Mouse (Mus musculus): ENCODE data around the gene 1700030J22Rik. TPM values are rescaled to one million over a fixed set of nuclear protein-coding genes. Genes with fewer than 3 reads are reported as not detected.

Gene 1700030J22Rik
- polyA plus RNA-seq, 1 experiment, result not detected

GRCm38 (mm10) chr8:116975066-116975465, 3.7 kb downstream of the 1700030J22Rik start:
- Histone ChIP-seq H3K27ac (ENCODE audit: insufficient read depth, low read depth, low read length) (no peak overlapping the region), H3K4me1 (ENCODE audit: control insufficient read depth, insufficient read depth, low read length) (peaks cover 5% of the 10 kb centered on the region; the same call in 1 of the 2 replicates), H3K4me3 (ENCODE audit: insufficient read depth, low read depth, low read length) (no peak overlapping the region)
- WGBS, result 45% methylated on average over 5 of the region's 5 CpGs
- TF ChIP-seq POLR2A (IDR thresholded peaks at IDR 0.05; ENCODE audit: insufficient read depth, low read depth, low read length), result no peak
- TF ChIP-seq CTCF (IDR thresholded peaks at IDR 0.05; ENCODE audit: insufficient read depth, low read depth, low read length), result no peak

GRCm38 (mm10) chr8:116969531-116969930, 9.2 kb downstream of the 1700030J22Rik start:
- no peak overlapping the region for H3K4me3 ChIP-seq (ENCODE audit: insufficient read depth, low read depth, low read length)
- 89% methylated on average over 6 of the region's 6 CpGs for WGBS
- H3K27ac ChIP-seq (ENCODE audit: insufficient read depth, low read depth, low read length), result no peak overlapping the region
- no peaks in the 10 kb centered on the region for H3K4me1 ChIP-seq (ENCODE audit: control insufficient read depth, insufficient read depth, low read length)
- TF ChIP-seq POLR2A (IDR thresholded peaks at IDR 0.05; ENCODE audit: insufficient read depth, low read depth, low read length) (no peak), CTCF (IDR thresholded peaks at IDR 0.05; ENCODE audit: insufficient read depth, low read depth, low read length) (no peak)

- Histone ChIP-seq H3K4me1 (ENCODE audit: control insufficient read depth, insufficient read depth, low read length) (no peaks in the 10 kb centered on the region), H3K4me3 (ENCODE audit: insufficient read depth, low read depth, low read length) (no peak overlapping the region), H3K27ac (ENCODE audit: insufficient read depth, low read depth, low read length) (no peak overlapping the region)
- no peak for TF ChIP-seq CTCF (IDR thresholded peaks at IDR 0.05; ENCODE audit: insufficient read depth, low read depth, low read length)
- TF ChIP-seq POLR2A (IDR thresholded peaks at IDR 0.05; ENCODE audit: insufficient read depth, low read depth, low read length), result no peak
- 86% methylated on average over 9 of the region's 9 CpGs for WGBS
These were observed 24.3 kb downstream of the 1700030J22Rik start for GRCm38 (mm10) chr8:116954415-116954814.

- Histone ChIP-seq H3K4me1 (ENCODE audit: control insufficient read depth, insufficient read depth, low read length) (no peaks in the 10 kb centered on the region), H3K27ac (ENCODE audit: insufficient read depth, low read depth, low read length) (no peak overlapping the region), H3K4me3 (ENCODE audit: insufficient read depth, low read depth, low read length) (no peak overlapping the region)
- 94% methylated on average over 8 of the region's 8 CpGs for WGBS
- no peak for TF ChIP-seq CTCF (IDR thresholded peaks at IDR 0.05; ENCODE audit: insufficient read depth, low read depth, low read length)
- TF ChIP-seq POLR2A (IDR thresholded peaks at IDR 0.05; ENCODE audit: insufficient read depth, low read depth, low read length), result no peak
These were observed 26.3 kb downstream of the 1700030J22Rik start for GRCm38 (mm10) chr8:116952428-116952827.

GRCm38 (mm10) chr8:116951778-116952177, 27.0 kb downstream of the 1700030J22Rik start:
- no peak overlapping the region for H3K27ac ChIP-seq (ENCODE audit: insufficient read depth, low read depth, low read length)
- H3K4me3 ChIP-seq (ENCODE audit: insufficient read depth, low read depth, low read length), result no peak overlapping the region
- WGBS, result 95% methylated on average over 2 of the region's 2 CpGs
- peaks cover 2% of the 10 kb centered on the region; the same call in 1 of the 2 replicates for H3K4me1 ChIP-seq (ENCODE audit: control insufficient read depth, insufficient read depth, low read length)
- TF ChIP-seq POLR2A (IDR thresholded peaks at IDR 0.05; ENCODE audit: insufficient read depth, low read depth, low read length) (no peak), CTCF (IDR thresholded peaks at IDR 0.05; ENCODE audit: insufficient read depth, low read depth, low read length) (no peak)

- no peak for TF ChIP-seq CTCF (IDR thresholded peaks at IDR 0.05; ENCODE audit: insufficient read depth, low read depth, low read length)
- TF ChIP-seq POLR2A (IDR thresholded peaks at IDR 0.05; ENCODE audit: insufficient read depth, low read depth, low read length), result no peak
- WGBS, result 61% methylated on average over 5 of the region's 5 CpGs
- peaks cover 6% of the 10 kb centered on the region for H3K4me1 ChIP-seq (ENCODE audit: control insufficient read depth, insufficient read depth, low read length)
These were observed 27.4 kb downstream of the 1700030J22Rik start for GRCm38 (mm10) chr8:116951369-116951768.

GRCm38 (mm10) chr8:116947589-116947988, 31.2 kb downstream of the 1700030J22Rik start:
- WGBS, result 92% methylated on average over 7 of the region's 7 CpGs

More at GRCm38 (mm10) chr8:116951369-116951768, 27.4 kb downstream of the 1700030J22Rik start:
- Histone ChIP-seq H3K4me3 (ENCODE audit: insufficient read depth, low read depth, low read length) (no peak overlapping the region), H3K27ac (ENCODE audit: insufficient read depth, low read depth, low read length) (no peak overlapping the region)

GRCm38 (mm10) chr8:116946851-116947250, 31.9 kb downstream of the 1700030J22Rik start:
- TF ChIP-seq CTCF (IDR thresholded peaks at IDR 0.05; ENCODE audit: insufficient read depth, low read depth, low read length), result no peak
- TF ChIP-seq POLR2A (IDR thresholded peaks at IDR 0.05; ENCODE audit: insufficient read depth, low read depth, low read length), result no peak
- WGBS, result 83% methylated on average over 6 of the region's 6 CpGs
- H3K4me3 ChIP-seq (ENCODE audit: insufficient read depth, low read depth, low read length), result no peak overlapping the region
- no peak overlapping the region for H3K27ac ChIP-seq (ENCODE audit: insufficient read depth, low read depth, low read length)
- peaks cover 18% of the 10 kb centered on the region for H3K4me1 ChIP-seq (ENCODE audit: control insufficient read depth, insufficient read depth, low read length)

More at GRCm38 (mm10) chr8:116947589-116947988, 31.2 kb downstream of the 1700030J22Rik start:
- no peak overlapping the region for H3K27ac ChIP-seq (ENCODE audit: insufficient read depth, low read depth, low read length)
- H3K4me1 ChIP-seq (ENCODE audit: control insufficient read depth, insufficient read depth, low read length), result peaks cover 18% of the 10 kb centered on the region
- TF ChIP-seq POLR2A (IDR thresholded peaks at IDR 0.05; ENCODE audit: insufficient read depth, low read depth, low read length), result no peak
- no peak for TF ChIP-seq CTCF (IDR thresholded peaks at IDR 0.05; ENCODE audit: insufficient read depth, low read depth, low read length)
- no peak overlapping the region for H3K4me3 ChIP-seq (ENCODE audit: insufficient read depth, low read depth, low read length)

GRCm38 (mm10) chr8:116946268-116946838, 32.4 kb downstream of the 1700030J22Rik start:
- H3K27ac ChIP-seq (ENCODE audit: insufficient read depth, low read depth, low read length), result no peak overlapping the region; the same call in 1 of the 2 replicates
- peaks cover 18% of the 10 kb centered on the region for H3K4me1 ChIP-seq (ENCODE audit: control insufficient read depth, insufficient read depth, low read length)
- 65% methylated on average over 21 of the region's 21 CpGs for WGBS
- no peak overlapping the region for H3K4me3 ChIP-seq (ENCODE audit: insufficient read depth, low read depth, low read length)
- no peak for TF ChIP-seq POLR2A (IDR thresholded peaks at IDR 0.05; ENCODE audit: insufficient read depth, low read depth, low read length)
- TF ChIP-seq CTCF (IDR thresholded peaks at IDR 0.05; ENCODE audit: insufficient read depth, low read depth, low read length), result no peak

Measured in olfactory bulb, adult 2 months (tissue).